Mouse (Mus musculus): ENCODE measurements at regions not wholly inside any gene's neighbourhood (a gene's known extent, or its start where the extent isn't known, plus 50 kb on each side); places are given as distances from the start of the nearest gene placed in this dataset.

GRCm38 (mm10) chr17:64908671-64909070, 72.8 kb upstream of the 4930583I09Rik start:
- H3K4me3 ChIP-seq (replicated peaks; ENCODE audit: low read length): no peak overlapping the region
- no peaks in the 10 kb centered on the region for H3K36me3 ChIP-seq (ENCODE audit: insufficient read depth, low read length)
- no peaks in the 10 kb centered on the region for H3K27me3 ChIP-seq (ENCODE audit: insufficient read depth, low read length)
- peaks cover 20% of the 10 kb centered on the region for H3K4me1 ChIP-seq (replicated peaks; ENCODE audit: low read depth, low read length)
- TF ChIP-seq CTCF (conservative IDR thresholded peaks at IDR 0.05; ENCODE audit: low read length) (no peak), POU5F1 (IDR thresholded peaks at IDR 0.05; ENCODE audit: borderline replicate concordance, low read length) (no peak), NANOG (IDR thresholded peaks at IDR 0.05; ENCODE audit: borderline replicate concordance, low read length) (no peak)
- no peaks in the 10 kb centered on the region for H3K9me3 ChIP-seq (ENCODE audit: low read length)

DNA sequence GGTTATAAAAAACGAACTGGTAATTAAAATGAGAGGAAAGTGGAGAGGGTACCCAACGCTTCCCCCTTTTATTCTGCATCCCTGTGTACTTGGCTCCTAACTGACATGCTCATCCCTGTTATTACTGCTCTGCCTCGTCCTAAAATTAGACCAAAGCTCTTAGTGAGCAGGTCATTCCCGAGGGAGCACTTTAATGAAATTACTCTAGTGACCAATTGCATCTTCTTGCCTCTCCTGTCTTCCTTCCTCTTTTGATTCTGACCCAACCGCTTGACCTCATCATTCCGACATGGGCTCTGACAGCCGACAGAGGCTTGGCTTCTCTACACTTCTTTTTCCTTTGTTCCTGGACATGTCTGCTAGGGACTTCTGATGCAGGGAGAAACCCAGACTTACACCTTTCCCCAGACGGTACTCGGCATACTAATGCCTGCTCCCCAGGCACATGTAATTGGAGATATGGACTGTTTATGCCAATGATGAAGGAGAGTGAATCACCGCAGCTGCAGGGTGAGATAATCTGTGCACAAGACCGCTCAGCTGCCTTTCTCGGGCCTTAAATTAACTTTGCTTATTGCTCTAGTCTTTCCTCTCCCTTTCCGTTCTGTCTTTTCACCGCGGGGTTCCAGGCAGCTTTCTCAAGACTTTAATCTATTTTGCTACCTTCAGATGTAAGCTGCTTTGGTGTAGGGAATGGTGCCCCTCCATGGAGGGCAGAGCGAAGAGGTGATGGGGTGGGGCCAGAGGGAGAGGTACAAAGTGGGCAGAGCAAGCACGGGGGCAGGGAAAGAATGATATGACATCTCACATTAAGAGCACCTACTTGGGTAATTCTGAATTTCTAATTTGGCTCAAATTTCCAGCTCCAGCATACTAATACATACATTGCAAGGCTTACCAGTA, 66.1 kb upstream of the 4930583I09Rik start:
- Histone ChIP-seq H3K27me3 (ENCODE audit: insufficient read depth, low read length) (no peaks in the 10 kb centered on the region), H3K4me3 (replicated peaks; ENCODE audit: low read length) (no peak overlapping the region), H3K4me1 (replicated peaks; ENCODE audit: low read depth, low read length) (no peaks in the 10 kb centered on the region), H3K36me3 (ENCODE audit: insufficient read depth, low read length) (no peaks in the 10 kb centered on the region), H3K9me3 (ENCODE audit: low read length) (no peaks in the 10 kb centered on the region; the same call in 1 of the 2 replicates)
- TF ChIP-seq CTCF (conservative IDR thresholded peaks at IDR 0.05; ENCODE audit: low read length) (no peak), POU5F1 (IDR thresholded peaks at IDR 0.05; ENCODE audit: borderline replicate concordance, low read length) (no peak), NANOG (IDR thresholded peaks at IDR 0.05; ENCODE audit: borderline replicate concordance, low read length) (no peak)

DNA sequence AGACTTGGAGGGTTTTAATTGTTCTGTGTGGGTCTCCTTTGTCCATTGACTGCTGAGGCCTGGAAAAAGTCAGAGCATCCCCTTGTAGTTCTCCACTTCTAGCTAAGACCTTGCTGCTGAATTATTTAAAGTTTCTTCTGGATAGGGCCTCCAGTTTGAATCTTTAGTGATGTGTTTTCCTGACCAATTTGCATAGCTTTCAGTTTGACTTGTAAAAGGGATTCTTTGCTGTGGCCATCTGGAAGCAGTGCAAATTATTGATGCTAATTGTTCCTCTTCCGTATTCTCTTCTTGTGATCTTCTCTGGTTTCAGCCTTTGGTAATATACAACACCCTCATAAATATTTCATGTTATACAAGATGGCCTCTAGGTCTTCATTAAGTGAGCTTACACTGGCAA, 61.6 kb upstream of the 4930583I09Rik start:
- H3K9me3 ChIP-seq (ENCODE audit: low read length): no peaks in the 10 kb centered on the region; the same call in 1 of the 2 replicates
- H3K27me3 ChIP-seq (ENCODE audit: insufficient read depth, low read length): no peaks in the 10 kb centered on the region
- H3K36me3 ChIP-seq (ENCODE audit: insufficient read depth, low read length): no peaks in the 10 kb centered on the region
- H3K4me3 ChIP-seq (replicated peaks; ENCODE audit: low read length): no peak overlapping the region
- TF ChIP-seq NANOG (IDR thresholded peaks at IDR 0.05; ENCODE audit: borderline replicate concordance, low read length): no peak
- no peak for TF ChIP-seq CTCF (conservative IDR thresholded peaks at IDR 0.05; ENCODE audit: low read length)
- TF ChIP-seq POU5F1 (IDR thresholded peaks at IDR 0.05; ENCODE audit: borderline replicate concordance, low read length): no peak
- peaks cover 18% of the 10 kb centered on the region for H3K4me1 ChIP-seq (replicated peaks; ENCODE audit: low read depth, low read length)

DNA sequence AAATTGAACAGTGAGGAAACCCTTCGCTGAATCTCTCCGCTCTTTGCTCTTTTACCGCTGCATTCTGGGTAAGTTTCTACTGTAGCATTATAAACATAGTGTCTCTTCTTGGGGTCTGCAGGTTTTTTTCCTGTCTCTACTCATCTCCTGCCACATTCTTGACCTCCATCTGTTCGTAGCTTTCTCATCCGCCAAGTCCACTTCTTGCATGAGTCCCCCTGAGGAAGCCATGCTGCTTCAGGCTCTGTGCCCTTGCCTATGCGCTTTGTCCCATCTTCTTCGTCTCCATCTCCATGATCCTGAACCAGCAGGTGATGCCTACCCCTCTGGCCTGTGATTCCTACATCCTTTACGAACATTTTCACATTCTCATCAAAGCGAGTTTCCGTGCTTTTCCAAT, 60.0 kb upstream of the 4930583I09Rik start:
- Histone ChIP-seq H3K4me1 (replicated peaks; ENCODE audit: low read depth, low read length) (peaks cover 18% of the 10 kb centered on the region), H3K27me3 (ENCODE audit: insufficient read depth, low read length) (no peaks in the 10 kb centered on the region), H3K36me3 (ENCODE audit: insufficient read depth, low read length) (no peaks in the 10 kb centered on the region), H3K4me3 (replicated peaks; ENCODE audit: low read length) (no peak overlapping the region), H3K9me3 (ENCODE audit: low read length) (no peaks in the 10 kb centered on the region; the same call in 1 of the 2 replicates)
- TF ChIP-seq CTCF (conservative IDR thresholded peaks at IDR 0.05; ENCODE audit: low read length) (no peak), NANOG (IDR thresholded peaks at IDR 0.05; ENCODE audit: borderline replicate concordance, low read length) (no peak), POU5F1 (IDR thresholded peaks at IDR 0.05; ENCODE audit: borderline replicate concordance, low read length) (no peak)

DNA sequence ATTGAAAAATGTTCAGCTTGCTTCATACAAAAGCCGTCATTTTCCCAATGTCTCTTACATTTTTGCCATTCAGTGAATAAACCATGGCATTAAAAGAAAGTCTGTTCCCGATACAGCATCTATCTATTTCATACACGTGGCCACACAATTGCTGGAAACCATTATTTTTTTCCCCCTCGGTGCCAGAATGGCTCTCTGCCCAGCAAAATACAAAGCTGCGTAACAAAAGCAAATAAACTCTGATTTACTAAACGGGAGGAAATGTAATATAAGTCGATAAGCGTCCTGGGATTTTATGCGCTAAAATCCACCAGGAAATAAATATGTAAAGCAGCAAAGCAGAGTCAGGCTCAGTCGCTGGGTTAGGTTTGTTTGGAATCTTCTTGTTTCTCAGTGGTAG, 59.6 kb upstream of the 4930583I09Rik start:
- Histone ChIP-seq H3K27me3 (ENCODE audit: insufficient read depth, low read length) (no peaks in the 10 kb centered on the region), H3K9me3 (ENCODE audit: low read length) (no peaks in the 10 kb centered on the region), H3K4me3 (replicated peaks; ENCODE audit: low read length) (no peak overlapping the region), H3K36me3 (ENCODE audit: insufficient read depth, low read length) (no peaks in the 10 kb centered on the region), H3K4me1 (replicated peaks; ENCODE audit: low read depth, low read length) (peaks cover 18% of the 10 kb centered on the region)
- TF ChIP-seq POU5F1 (IDR thresholded peaks at IDR 0.05; ENCODE audit: borderline replicate concordance, low read length) (no peak), CTCF (conservative IDR thresholded peaks at IDR 0.05; ENCODE audit: low read length) (no peak), NANOG (IDR thresholded peaks at IDR 0.05; ENCODE audit: borderline replicate concordance, low read length) (no peak)

DNA sequence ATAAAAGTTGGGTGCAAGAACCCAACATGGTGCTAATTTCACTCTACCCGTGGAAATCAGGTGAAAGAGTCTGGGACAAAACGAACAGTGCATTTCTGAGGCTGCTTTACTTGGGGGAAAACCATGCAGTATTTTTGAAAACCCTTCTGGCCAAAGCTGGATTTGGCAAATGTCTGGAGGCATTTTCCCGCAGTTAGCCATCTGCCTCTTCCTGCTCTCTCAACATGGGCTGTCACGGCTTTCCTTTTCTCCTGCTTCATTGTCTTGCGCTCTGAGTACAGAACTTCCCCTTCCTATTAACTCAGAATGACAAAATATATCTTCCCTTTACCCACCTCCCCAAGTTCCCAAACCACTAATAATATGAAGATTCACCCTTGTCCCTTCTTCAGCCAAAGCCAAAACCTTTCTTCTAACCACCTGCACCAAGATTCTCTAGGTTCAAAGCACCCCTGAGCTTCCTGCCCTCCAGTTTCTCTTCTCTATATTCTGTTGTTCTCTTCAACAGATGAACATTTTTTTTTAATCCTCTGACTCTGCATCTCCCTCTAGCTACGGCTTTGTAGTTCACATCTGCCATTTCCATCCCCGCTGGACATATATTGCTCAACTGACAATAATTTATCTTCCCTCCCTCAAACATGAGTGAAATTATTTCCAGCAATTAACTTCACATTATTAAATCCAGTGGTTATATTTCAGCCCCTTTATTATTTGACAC, 57.5 kb upstream of the 4930583I09Rik start:
- Histone ChIP-seq H3K9me3 (ENCODE audit: low read length) (no peaks in the 10 kb centered on the region), H3K36me3 (ENCODE audit: insufficient read depth, low read length) (no peaks in the 10 kb centered on the region), H3K4me1 (replicated peaks; ENCODE audit: low read depth, low read length) (peaks cover 18% of the 10 kb centered on the region), H3K4me3 (replicated peaks; ENCODE audit: low read length) (no peak overlapping the region), H3K27me3 (ENCODE audit: insufficient read depth, low read length) (no peaks in the 10 kb centered on the region)
- TF ChIP-seq CTCF (conservative IDR thresholded peaks at IDR 0.05; ENCODE audit: low read length): no peak
- TF ChIP-seq POU5F1 (IDR thresholded peaks at IDR 0.05; ENCODE audit: borderline replicate concordance, low read length): no peak
- TF ChIP-seq NANOG (IDR thresholded peaks at IDR 0.05; ENCODE audit: borderline replicate concordance, low read length): no peak
